Comparison of ENCODE assay signal across 8 mouse cellular contexts in the genomic region with DNA sequence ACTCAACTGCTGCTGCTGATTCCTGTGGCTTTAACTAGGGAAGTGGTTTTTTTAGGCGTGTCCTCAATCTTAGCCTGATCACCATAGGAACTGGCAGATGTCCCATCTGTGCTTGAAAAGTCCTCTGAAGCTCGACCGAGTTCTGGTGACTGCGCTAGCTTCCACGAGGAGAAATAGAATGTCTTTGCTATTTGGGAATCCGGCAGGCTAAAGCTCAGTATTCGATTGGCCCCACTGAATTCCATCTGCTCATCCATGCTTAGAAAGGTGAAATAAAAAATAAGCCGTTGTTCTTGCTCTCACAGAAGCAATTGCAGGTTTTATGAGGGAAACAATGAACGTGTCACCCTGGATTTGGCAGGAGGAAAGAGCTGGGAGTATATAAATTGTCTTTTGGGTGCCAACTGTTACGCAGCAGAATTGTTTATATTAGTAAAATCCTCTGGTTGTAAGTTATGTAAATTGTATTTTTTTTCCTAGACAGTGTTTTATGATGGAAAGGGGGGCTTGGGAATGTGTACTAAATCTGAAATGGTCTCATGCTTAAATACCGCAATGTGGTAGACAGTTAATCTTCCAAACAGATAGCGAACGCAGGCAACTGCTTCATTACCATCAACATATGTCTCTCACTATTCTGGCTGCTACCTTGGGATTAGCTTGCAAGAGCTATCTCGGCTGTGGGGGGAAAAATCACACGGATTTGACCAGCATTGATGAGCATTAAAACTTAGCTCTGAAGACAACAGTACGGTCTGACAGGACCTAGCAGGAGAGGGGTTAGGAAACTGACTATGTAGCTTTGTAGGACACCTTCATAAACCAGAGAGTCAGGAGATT.
DNase-seq lines count a peak whose midpoint lies in the region.

No protein-coding gene starts in this region.

- peak; percentile 9 for DNase-seq in adrenal gland, adult 2 months
- DNase-seq in adrenal gland, postnatal 36 days, result no peak
- peak; percentile 35 for DNase-seq in urinary bladder, postnatal 14 days (ENCODE audit: low spot score)
- DNase-seq in urinary bladder, adult 2 months (ENCODE audit: low spot score), result no peak
- DNase-seq in layer of hippocampus, adult 9-10 months (ENCODE audit: low spot score), result peak; percentile 25
- DNase-seq in retina, postnatal 1 day, result peak; percentile 60
- DNase-seq in heart, adult 9 months (ENCODE audit: low spot score in 2 of 2), result no peak
- no peak for DNase-seq in heart, postnatal 36 days

- intact Hi-C loops in heart, postnatal 36 days (cut with DNase I), result no loop called here

Comparison
In these comparisons a context has a peak if more than half of its experiments do, and no peak if none do; other contexts are left out.
1. DNase-seq: peak in adrenal gland, adult 2 months (single experiment), urinary bladder, postnatal 14 days (single experiment), layer of hippocampus, adult 9-10 months (single experiment) and retina, postnatal 1 day (single experiment); none in adrenal gland, postnatal 36 days (0 of 2), urinary bladder, adult 2 months (single experiment), heart, adult 9 months (0 of 2) and heart, postnatal 36 days (0 of 2).